In the genomic region with DNA sequence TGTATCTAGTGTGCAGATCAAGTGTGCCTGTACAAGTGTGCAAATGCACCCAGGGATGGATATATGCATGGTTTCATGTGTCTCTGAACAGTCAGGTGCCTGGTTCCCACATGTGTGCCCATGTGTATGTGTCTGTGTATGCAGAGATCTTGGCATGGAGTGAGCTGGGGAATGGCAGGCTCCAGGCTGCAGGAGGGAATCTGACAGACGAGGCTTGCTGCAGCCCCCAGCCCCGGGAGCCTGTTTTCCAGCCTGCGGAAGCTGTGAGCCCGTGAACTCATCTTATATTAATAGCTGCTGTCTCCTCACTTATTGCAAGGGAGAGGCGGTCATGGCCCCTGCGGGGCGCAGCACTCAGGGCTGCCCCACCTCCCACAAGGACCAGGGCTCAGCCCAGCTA, we compare ENCODE assay signal across 10 mouse cellular contexts. TPM values are rescaled to one million over a fixed set of nuclear protein-coding genes. Genes with fewer than 3 reads are reported as not detected.
DNase-seq lines count a peak whose midpoint lies in the region; ATAC-seq and TF ChIP-seq lines count a peak whose summit lies in the region.
"Had no signal": no experiment of that assay in that cellular context is flagged by ENCODE, and none has a peak within 500 bp of the region (broad histone marks: within the 10 kb centered on the region; RNA-seq: fewer than 3 reads in every experiment).

No protein-coding gene starts in this region.

- H3K27me3 ChIP-seq in heart, embryonic 11.5 days (ENCODE audit: control insufficient read depth, insufficient read depth, low read length) = peaks cover 3% of the 10 kb centered on the region; the same call in 1 of the 2 replicates
- no peaks in the 10 kb centered on the region for H3K27me3 ChIP-seq in heart, postnatal 0 days (ENCODE audit: control insufficient read depth, insufficient read depth, low read length)
- H3K27me3 ChIP-seq in midbrain, embryonic 10.5 days (ENCODE audit: low read depth, poor library complexity, severe bottlenecking) = peaks cover 15% of the 10 kb centered on the region

- TF ChIP-seq POLR2A in brain, embryonic 14.5 days (IDR thresholded peaks at IDR 0.05; ENCODE audit: borderline replicate concordance, extremely low read depth, insufficient read depth, insufficient read length, poor library complexity, severe bottlenecking) = no peak

- DNase-seq in heart, postnatal 4 days = no peak
- peak; percentile 59 for DNase-seq in brain, embryonic 14.5 days (ENCODE audit: low read depth)
- DNase-seq in heart, postnatal 0 days (ENCODE audit: low spot score) = no peak
- DNase-seq in midbrain, embryonic 10.5 days (ENCODE audit: low spot score) = no peak
- DNase-seq in adrenal gland, adult 18-20 months (ENCODE audit: low spot score in 2 of 2) = no peak
- no peak for DNase-seq in gastrocnemius, postnatal 36 days
- no peak for DNase-seq in spleen, adult 12 weeks (ENCODE audit: low spot score)
- DNase-seq: cerebellum, adult 9-11 months; lung, adult 18-20 months had no signal

- H3K4me3 ChIP-seq in heart, embryonic 11.5 days (ENCODE audit: low read depth, low read length) = no peak overlapping the region
- no peak overlapping the region for H3K4me3 ChIP-seq in heart, postnatal 0 days (ENCODE audit: low read depth, low read length)
- no peak overlapping the region for H3K4me3 ChIP-seq in midbrain, embryonic 10.5 days

- peak overlapping the region; percentile 61 for H3K9ac ChIP-seq in heart, embryonic 11.5 days (ENCODE audit: low read depth, low read length)
- H3K9ac ChIP-seq in heart, postnatal 0 days (replicated peaks; ENCODE audit: low read depth, low read length) = no peak overlapping the region

- WGBS in heart, embryonic 11.5 days (ENCODE audit: insufficient replicate concordance) = 30% methylated on average over 7 of the region's 7 CpGs
- WGBS in heart, postnatal 0 days = 16% methylated on average over 7 of the region's 7 CpGs
- WGBS in midbrain, embryonic 10.5 days = 64% methylated on average over 7 of the region's 7 CpGs

- H3K4me2 ChIP-seq in heart, embryonic 11.5 days = peak overlapping the region; percentile 37
- H3K4me2 ChIP-seq in heart, postnatal 0 days (ENCODE audit: low read depth, low read length) = no peak overlapping the region

- H3K27ac ChIP-seq in heart, embryonic 11.5 days (ENCODE audit: low read depth, low read length) = peak overlapping the region; percentile 75
- no peak overlapping the region for H3K27ac ChIP-seq in heart, postnatal 0 days (ENCODE audit: low read depth)
- H3K27ac ChIP-seq in midbrain, embryonic 10.5 days (replicated peaks) = peak overlapping the region; percentile 59; the same call in 1 of the 2 replicates

- ATAC-seq in heart, embryonic 11.5 days (replicated peaks; ENCODE audit: insufficient number of reproducible peaks, low FRiP score, low TSS enrichment) = no peak
- ATAC-seq in heart, postnatal 0 days (ENCODE audit: insufficient read depth, low read depth) = peak; percentile 42

- TF ChIP-seq EP300 in heart, postnatal 0 days (IDR thresholded peaks at IDR 0.05; ENCODE audit: low read depth) = no peak

- H3K4me1 ChIP-seq in heart, embryonic 11.5 days (ENCODE audit: control insufficient read depth, insufficient read depth, low read length) = peaks cover 38% of the 10 kb centered on the region
- peaks cover 22% of the 10 kb centered on the region; the same call in 1 of the 2 replicates for H3K4me1 ChIP-seq in heart, postnatal 0 days (ENCODE audit: control insufficient read depth, insufficient read depth)
- peaks cover 44% of the 10 kb centered on the region for H3K4me1 ChIP-seq in midbrain, embryonic 10.5 days

- intact Hi-C loops in gastrocnemius, postnatal 36 days (cut with DNase I) = no loop called here

- no peaks in the 10 kb centered on the region for H3K9me3 ChIP-seq in heart, embryonic 11.5 days (replicated peaks; ENCODE audit: control insufficient read depth, low read length)
- no peaks in the 10 kb centered on the region for H3K9me3 ChIP-seq in heart, postnatal 0 days (replicated peaks; ENCODE audit: control insufficient read depth, low read length)
- no peaks in the 10 kb centered on the region for H3K9me3 ChIP-seq in midbrain, embryonic 10.5 days (replicated peaks)

- no peaks in the 10 kb centered on the region for H3K36me3 ChIP-seq in heart, embryonic 11.5 days (ENCODE audit: control insufficient read depth, insufficient read depth, low read length)
- no peaks in the 10 kb centered on the region for H3K36me3 ChIP-seq in heart, postnatal 0 days (replicated peaks; ENCODE audit: control insufficient read depth, insufficient read depth, low read length)
- no peaks in the 10 kb centered on the region for H3K36me3 ChIP-seq in midbrain, embryonic 10.5 days

- no peak for TF ChIP-seq CTCF in brain, embryonic 14.5 days (IDR thresholded peaks at IDR 0.05; ENCODE audit: borderline replicate concordance, extremely low read depth, insufficient read depth, insufficient read length)
- TF ChIP-seq CTCF in heart, postnatal 0 days (IDR thresholded peaks at IDR 0.05; ENCODE audit: low read depth) = no peak

RNA-seq across cellular contexts. Expression of a gene that starts 7.6 kb away (rescaled TPM):
- 0.27 and 0.77 TPM in 2 replicates for polyA plus RNA-seq in heart, embryonic 11.5 days (2014; fragmentation: Nextera tagmentation; extraction: Ambion mirVana)
- total RNA-seq in heart, postnatal 4 days (2021) = not detected
- 0.74 and 0.85 TPM in 2 replicates for polyA plus RNA-seq in brain, embryonic 14.5 days (2012; rRNA removed)
- total RNA-seq in heart, postnatal 0 days (2014; rRNA removed; ENCODE audit: low replicate concordance) = not detected in 2 replicates
- polyA plus RNA-seq in heart, postnatal 0 days (2015; fragmentation: Nextera tagmentation; extraction: Ambion mirVana) = 0.23 and 0.33 TPM in 2 replicates
- 0.99 and 1.7 TPM in 2 replicates for polyA plus RNA-seq in midbrain, embryonic 10.5 days (2016; fragmentation: Nextera tagmentation; extraction: Ambion mirVana)
- total RNA-seq in adrenal gland, adult 18-20 months (2021) = 1 to 10 TPM; 1.1 to 2.6 TPM
- total RNA-seq in gastrocnemius, postnatal 36 days (2021) = under 1 TPM in 1 of 2 experiments, not detected in 1; 0.27 TPM

RNA-seq across cellular contexts. Expression of a gene that starts 8.0 kb away (rescaled TPM):
- polyA plus RNA-seq in heart, embryonic 11.5 days (2014; fragmentation: Nextera tagmentation; extraction: Ambion mirVana) = 0.37 and 0.61 TPM in 2 replicates
- total RNA-seq in heart, postnatal 4 days (2021) = under 1 TPM; 0.20 to 0.45 TPM
- 2.7 and 3.1 TPM in 2 replicates for polyA plus RNA-seq in brain, embryonic 14.5 days (2012; rRNA removed)
- not detected in 2 replicates for total RNA-seq in heart, postnatal 0 days (2014; rRNA removed; ENCODE audit: low replicate concordance)
- polyA plus RNA-seq in heart, postnatal 0 days (2015; fragmentation: Nextera tagmentation; extraction: Ambion mirVana) = 0.15 and 0.21 TPM in 2 replicates
- polyA plus RNA-seq in midbrain, embryonic 10.5 days (2016; fragmentation: Nextera tagmentation; extraction: Ambion mirVana) = 0.17 and 0.35 TPM in 2 replicates
- total RNA-seq in adrenal gland, adult 18-20 months (2021) = 1 to 10 TPM in 1 of 2 experiments, under 1 TPM in 1; 0.26 to 1.2 TPM
- total RNA-seq in gastrocnemius, postnatal 36 days (2021) = not detected

RNA-seq across cellular contexts. Expression of a gene that starts 36.2 kb away (rescaled TPM):
- 1.5 and 1.7 TPM in 2 replicates for polyA plus RNA-seq in heart, embryonic 11.5 days (2014; fragmentation: Nextera tagmentation; extraction: Ambion mirVana)
- total RNA-seq in heart, postnatal 4 days (2021) = 1 to 10 TPM; 6.3 to 6.8 TPM
- polyA plus RNA-seq in brain, embryonic 14.5 days (2012; rRNA removed) = 2.1 and 2.4 TPM in 2 replicates
- total RNA-seq in heart, postnatal 0 days (2014; rRNA removed; ENCODE audit: low replicate concordance) = 13.8 and 14.8 TPM in 2 replicates
- 2.7 and 2.8 TPM in 2 replicates for polyA plus RNA-seq in heart, postnatal 0 days (2015; fragmentation: Nextera tagmentation; extraction: Ambion mirVana)
- polyA plus RNA-seq in midbrain, embryonic 10.5 days (2016; fragmentation: Nextera tagmentation; extraction: Ambion mirVana) = 2.6 and 3.0 TPM in 2 replicates
- total RNA-seq in adrenal gland, adult 18-20 months (2021) = 10 to 100 TPM; 30.7 to 34.2 TPM
- total RNA-seq in gastrocnemius, postnatal 36 days (2021) = 10 to 100 TPM in 1 of 2 experiments, 1 to 10 TPM in 1; 7.1 to 10.4 TPM

RNA-seq across cellular contexts. Expression of a gene that starts 58.5 kb away (rescaled TPM):
- polyA plus RNA-seq in heart, embryonic 11.5 days (2014; fragmentation: Nextera tagmentation; extraction: Ambion mirVana) = 0.11 and 0.42 TPM in 2 replicates
- under 1 TPM; 0.48 to 0.79 TPM for total RNA-seq in heart, postnatal 4 days (2021)
- 1.5 and 2.6 TPM in 2 replicates for polyA plus RNA-seq in brain, embryonic 14.5 days (2012; rRNA removed)
- 3.6 and 3.7 TPM in 2 replicates for total RNA-seq in heart, postnatal 0 days (2014; rRNA removed; ENCODE audit: low replicate concordance)
- 0.79 and 0.84 TPM in 2 replicates for polyA plus RNA-seq in heart, postnatal 0 days (2015; fragmentation: Nextera tagmentation; extraction: Ambion mirVana)
- polyA plus RNA-seq in midbrain, embryonic 10.5 days (2016; fragmentation: Nextera tagmentation; extraction: Ambion mirVana) = 1.3 and 1.5 TPM in 2 replicates
- total RNA-seq in adrenal gland, adult 18-20 months (2021) = 1 to 10 TPM; 1.2 to 1.5 TPM
- total RNA-seq in gastrocnemius, postnatal 36 days (2021) = under 1 TPM in 1 of 2 experiments, not detected in 1; 0.64 TPM
